21 mouse cellular contexts compared by ENCODE assay signal in genomic region chr5:100000048-100000447, GRCm38 (mm10). TPM values are rescaled to one million over a fixed set of nuclear protein-coding genes. Genes with fewer than 3 reads are reported as not detected.
A peak's percentile ranks its signal among the peaks of the same experiment; 100 is the strongest.
DNase-seq lines count a peak whose midpoint lies in the region; ATAC-seq and TF ChIP-seq lines count a peak whose summit lies in the region.
"Had no signal": no experiment of that assay in that cellular context is flagged by ENCODE, and none has a peak within 500 bp of the region (broad histone marks: within the 10 kb centered on the region; RNA-seq: fewer than 3 reads in every experiment).

No protein-coding gene starts in this region.

- H3K9ac ChIP-seq in hindbrain, embryonic 11.5 days (ENCODE audit: low read depth, low read length) = no peak overlapping the region
- H3K9ac ChIP-seq in hindbrain, embryonic 13.5 days = no peak overlapping the region
- no peak overlapping the region for H3K9ac ChIP-seq in stomach, embryonic 15.5 days
- H3K9ac ChIP-seq: forebrain, embryonic 13.5 days; forebrain, postnatal 0 days; hindbrain, embryonic 14.5 days had no signal

- peak; percentile 1 for DNase-seq in hindbrain, embryonic 11.5 days (ENCODE audit: low spot score)
- no peak for DNase-seq in cerebellum, postnatal 10 days
- no peak for DNase-seq in ovary, adult 18-20 months (ENCODE audit: low spot score)
- DNase-seq in retina, postnatal 1 day = no peak
- DNase-seq: adrenal gland, postnatal 14 days; cerebellum, adult 11-12 months; cerebellum, adult 9-10 months; cerebellum, postnatal 36 days; forebrain, postnatal 0 days; gastrocnemius, postnatal 14 days; heart, postnatal 10 days; heart, postnatal 4 days; kidney, adult 11 months had no signal

- WGBS in hindbrain, embryonic 11.5 days = 86% methylated on average over 7 of the region's 7 CpGs
- 78% methylated on average over 7 of the region's 7 CpGs for WGBS in hindbrain, embryonic 13.5 days
- WGBS in stomach, embryonic 15.5 days = 78% methylated on average over 7 of the region's 7 CpGs

- TF ChIP-seq CTCF in E14TG2a.4 (conservative IDR thresholded peaks at IDR 0.05; ENCODE audit: low read length) = no peak

- H3K4me1 ChIP-seq in hindbrain, embryonic 11.5 days (replicated peaks; ENCODE audit: control insufficient read depth, insufficient read depth, low read length) = no peaks in the 10 kb centered on the region
- H3K4me1 ChIP-seq in hindbrain, embryonic 13.5 days (replicated peaks) = no peaks in the 10 kb centered on the region
- H3K4me1 ChIP-seq in E14TG2a.4 (replicated peaks; ENCODE audit: low read depth, low read length) = peaks cover 10% of the 10 kb centered on the region
- no peaks in the 10 kb centered on the region for H3K4me1 ChIP-seq in stomach, embryonic 15.5 days
- H3K4me1 ChIP-seq: forebrain, embryonic 13.5 days had no signal

- H3K9me3 ChIP-seq in hindbrain, embryonic 11.5 days (ENCODE audit: control insufficient read depth, low read length) = no peaks in the 10 kb centered on the region
- no peaks in the 10 kb centered on the region for H3K9me3 ChIP-seq in hindbrain, embryonic 13.5 days
- peaks cover 17% of the 10 kb centered on the region for H3K9me3 ChIP-seq in E14TG2a.4 (ENCODE audit: low read length)
- no peaks in the 10 kb centered on the region for H3K9me3 ChIP-seq in stomach, embryonic 15.5 days
- H3K9me3 ChIP-seq: embryonic facial prominence, embryonic 10.5 days; forebrain, embryonic 13.5 days had no signal

- H3K36me3 ChIP-seq in hindbrain, embryonic 11.5 days (ENCODE audit: control insufficient read depth, insufficient read depth, low read length) = no peaks in the 10 kb centered on the region
- no peaks in the 10 kb centered on the region for H3K36me3 ChIP-seq in hindbrain, embryonic 13.5 days
- H3K36me3 ChIP-seq in E14TG2a.4 (ENCODE audit: insufficient read depth, low read length) = no peaks in the 10 kb centered on the region
- H3K36me3 ChIP-seq in stomach, embryonic 15.5 days = no peaks in the 10 kb centered on the region
- H3K36me3 ChIP-seq: embryonic facial prominence, embryonic 10.5 days had no signal

- H3K27ac ChIP-seq in hindbrain, embryonic 11.5 days (ENCODE audit: low read depth, low read length) = no peak overlapping the region
- no peak overlapping the region for H3K27ac ChIP-seq in hindbrain, embryonic 13.5 days
- no peak overlapping the region for H3K27ac ChIP-seq in stomach, embryonic 15.5 days
- H3K27ac ChIP-seq: embryonic facial prominence, embryonic 10.5 days; forebrain, embryonic 13.5 days; hindbrain, embryonic 14.5 days had no signal

- ATAC-seq in hindbrain, embryonic 11.5 days (ENCODE audit: low FRiP score) = no peak
- no peak for ATAC-seq in hindbrain, embryonic 13.5 days (ENCODE audit: low FRiP score)
- peak; percentile 54 for ATAC-seq in megakaryocyte, adult 5-6 weeks (ENCODE audit: poor library complexity, severe bottlenecking)
- ATAC-seq in stomach, embryonic 15.5 days (ENCODE audit: insufficient read depth, low FRiP score, low read depth) = peak; percentile 47; the same call in 1 of the 2 replicates
- ATAC-seq: forebrain, embryonic 13.5 days; forebrain, postnatal 0 days had no signal

- no peak overlapping the region for H3K4me2 ChIP-seq in hindbrain, embryonic 11.5 days (replicated peaks; ENCODE audit: low read depth, low read length)
- H3K4me2 ChIP-seq in hindbrain, embryonic 13.5 days = no peak overlapping the region
- no peak overlapping the region for H3K4me2 ChIP-seq in stomach, embryonic 15.5 days
- H3K4me2 ChIP-seq: forebrain, embryonic 13.5 days; hindbrain, embryonic 14.5 days had no signal

- H3K4me3 ChIP-seq in hindbrain, embryonic 11.5 days (ENCODE audit: low read depth, low read length) = no peak overlapping the region
- no peak overlapping the region for H3K4me3 ChIP-seq in hindbrain, embryonic 13.5 days
- H3K4me3 ChIP-seq in E14TG2a.4 (replicated peaks; ENCODE audit: low read length) = peak overlapping the region; percentile 57
- no peak overlapping the region for H3K4me3 ChIP-seq in stomach, embryonic 15.5 days (replicated peaks)
- H3K4me3 ChIP-seq: embryonic facial prominence, embryonic 10.5 days; forebrain, embryonic 13.5 days had no signal

- H3K27me3 ChIP-seq in hindbrain, embryonic 11.5 days (ENCODE audit: control insufficient read depth, insufficient read depth, low read length) = no peaks in the 10 kb centered on the region
- no peaks in the 10 kb centered on the region for H3K27me3 ChIP-seq in hindbrain, embryonic 13.5 days
- peaks cover 6% of the 10 kb centered on the region for H3K27me3 ChIP-seq in E14TG2a.4 (ENCODE audit: insufficient read depth, low read length)
- H3K27me3 ChIP-seq in stomach, embryonic 15.5 days (replicated peaks) = no peaks in the 10 kb centered on the region
- H3K27me3 ChIP-seq: forebrain, embryonic 13.5 days had no signal

RNA-seq across cellular contexts. Expression of gene 4930524J08Rik, which starts 21.2 kb away (rescaled TPM):
- polyA plus RNA-seq in hindbrain, embryonic 11.5 days (2014; fragmentation: Nextera tagmentation; extraction: Ambion mirVana) = 2.7 and 3.6 TPM in 2 replicates
- 3.9 and 4.0 TPM in 2 replicates for polyA plus RNA-seq in hindbrain, embryonic 13.5 days (2015; fragmentation: Nextera tagmentation; extraction: Ambion mirVana)
- total RNA-seq in megakaryocyte, adult 5-6 weeks (2015) = 0.51 and 2.3 TPM in 2 replicates
- total RNA-seq in megakaryocyte, adult 5-6 weeks (2017) = 0.44 and 1.7 TPM in 2 replicates
- polyA plus RNA-seq in stomach, embryonic 15.5 days (2015; fragmentation: Nextera tagmentation; extraction: Ambion mirVana) = 1.7 and 1.8 TPM in 2 replicates
- total RNA-seq: gastrocnemius, adult 18-20 months had no signal

RNA-seq across cellular contexts. Expression of gene Hnrnpd, which starts 21.3 kb away (rescaled TPM):
- 253 and 281 TPM in 2 replicates for polyA plus RNA-seq in hindbrain, embryonic 11.5 days (2014; fragmentation: Nextera tagmentation; extraction: Ambion mirVana)
- polyA plus RNA-seq in hindbrain, embryonic 13.5 days (2015; fragmentation: Nextera tagmentation; extraction: Ambion mirVana) = 143 and 182 TPM in 2 replicates
- 268 and 281 TPM in 2 replicates for total RNA-seq in megakaryocyte, adult 5-6 weeks (2015)
- 99.0 and 176 TPM in 2 replicates for total RNA-seq in megakaryocyte, adult 5-6 weeks (2017)
- polyA plus RNA-seq in stomach, embryonic 15.5 days (2015; fragmentation: Nextera tagmentation; extraction: Ambion mirVana) = 178 and 194 TPM in 2 replicates

RNA-seq across cellular contexts. Expression of gene Hnrnpdl, which starts 39.4 kb away (rescaled TPM):
- 268 and 286 TPM in 2 replicates for polyA plus RNA-seq in hindbrain, embryonic 11.5 days (2014; fragmentation: Nextera tagmentation; extraction: Ambion mirVana)
- polyA plus RNA-seq in hindbrain, embryonic 13.5 days (2015; fragmentation: Nextera tagmentation; extraction: Ambion mirVana) = 231 and 237 TPM in 2 replicates
- 196 and 214 TPM in 2 replicates for total RNA-seq in megakaryocyte, adult 5-6 weeks (2015)
- 356 and 360 TPM in 2 replicates for total RNA-seq in megakaryocyte, adult 5-6 weeks (2017)
- polyA plus RNA-seq in stomach, embryonic 15.5 days (2015; fragmentation: Nextera tagmentation; extraction: Ambion mirVana) = 136 and 149 TPM in 2 replicates

RNA-seq across cellular contexts. Expression of gene Enoph1, which starts 39.7 kb away (rescaled TPM):
- 47.6 and 48.8 TPM in 2 replicates for polyA plus RNA-seq in hindbrain, embryonic 11.5 days (2014; fragmentation: Nextera tagmentation; extraction: Ambion mirVana)
- polyA plus RNA-seq in hindbrain, embryonic 13.5 days (2015; fragmentation: Nextera tagmentation; extraction: Ambion mirVana) = 39.5 and 42.4 TPM in 2 replicates
- 32.5 and 35.1 TPM in 2 replicates for total RNA-seq in megakaryocyte, adult 5-6 weeks (2015)
- total RNA-seq in megakaryocyte, adult 5-6 weeks (2017) = 35.4 and 36.5 TPM in 2 replicates
- 41.2 and 46.2 TPM in 2 replicates for polyA plus RNA-seq in stomach, embryonic 15.5 days (2015; fragmentation: Nextera tagmentation; extraction: Ambion mirVana)

Comparison
In these comparisons a context has a peak if more than half of its experiments do, and no peak if none do; other contexts are left out.
1. ATAC-seq: peak in megakaryocyte, adult 5-6 weeks (single experiment) and stomach, embryonic 15.5 days (single experiment); none in hindbrain, embryonic 11.5 days (single experiment) and hindbrain, embryonic 13.5 days (single experiment).